Mouse (Mus musculus) G1E (cell line): ENCODE measurements around the gene Astn1. TPM values are rescaled to one million over a fixed set of nuclear protein-coding genes. Genes with fewer than 3 reads are reported as not detected.

Experiments
- ATAC-seq: 2 replicates; pipeline ENCODE4 v1.8.0; 2016; ENCODE audit warnings: mild to moderate bottlenecking; ENCODE audit not compliant: insufficient number of reproducible peaks, poor library complexity, low FRiP score, severe bottlenecking; ENCODE audit errors: extremely low read depth
- DNase-seq: peaks from one replicate; pipeline ENCODE4 v3.0.0; 2012; ENCODE audit warnings: low spot score
- H3K27me3 ChIP-seq: 2 replicates; pipeline ENCODE4 v1.6.1; 2012; ENCODE audit warnings: mild to moderate bottlenecking, low read length, inconsistent platforms; ENCODE audit not compliant: insufficient read depth
- H3K36me3 ChIP-seq: replicated peaks from 2 replicates; pipeline ENCODE3; 2012; ENCODE audit warnings: mild to moderate bottlenecking, inconsistent platforms
- H3K4me1 ChIP-seq: 2 replicates; pipeline ENCODE4 v1.6.1; 2012; ENCODE audit warnings: low read depth, low read length, inconsistent platforms, mixed read lengths; ENCODE audit not compliant: insufficient read depth
- H3K4me3 ChIP-seq: 2 replicates; pipeline ENCODE4 v1.5.1; 2012; ENCODE audit warnings: low read depth, mild to moderate bottlenecking, inconsistent platforms, low read length, moderate library complexity, mixed read lengths
- H3K9me3 ChIP-seq: replicated peaks from 2 replicates; pipeline ENCODE4 v1.6.1; 2012; ENCODE audit warnings: inconsistent platforms
- CTCF ChIP-seq: IDR thresholded peaks from 2 replicates; pipeline ENCODE4 v1.5.1; 2012; ENCODE audit warnings: low read depth, low read length, inconsistent platforms, mixed read lengths
- GATA1 ChIP-seq: IDR thresholded peaks from 2 replicates; pipeline ENCODE4 v1.6.1; 2012; ENCODE audit warnings: borderline replicate concordance, low read length, inconsistent platforms, mixed read lengths
- GATA2 ChIP-seq: IDR thresholded peaks from 2 replicates; pipeline ENCODE4 v1.6.1; 2012; ENCODE audit warnings: low read depth, low read length, inconsistent platforms, borderline replicate concordance
- POLR2AphosphoS5 ChIP-seq: IDR thresholded peaks from 2 replicates; pipeline ENCODE4 v1.6.1; 2012; ENCODE audit warnings: low read depth, low read length, inconsistent platforms; ENCODE audit not compliant: insufficient replicate concordance
- TAL1 ChIP-seq: conservative IDR thresholded peaks from 2 replicates; pipeline ENCODE4 v1.6.1; 2012; ENCODE audit warnings: low read depth, low read length, inconsistent platforms, mixed read lengths
- polyA plus RNA-seq: library from polyadenylated mRNA; stranded (reverse); fragments of >175 nt; gene quantifications from 2 replicates; pipeline ENCODE4 v1.2.3, GENCODE M21; 2012
- total RNA-seq, 2 experiments: library from RNA; stranded (forward) in 1 of 2; stranded (reverse) in 1 of 2; fragments of 200-1000 nt in 1 of 2; fragments of >200 nt in 1 of 2; fragmentation: Nextera tagmentation in 1 of 2; gene quantifications; 2 replicates each; pipeline ENCODE4 v1.2.3; 2014 to 2017

The Astn1 gene
- total and polyA plus RNA-seq, 3 experiments, result 0.08 to 0.16 TPM; not detected in 1

DNA sequence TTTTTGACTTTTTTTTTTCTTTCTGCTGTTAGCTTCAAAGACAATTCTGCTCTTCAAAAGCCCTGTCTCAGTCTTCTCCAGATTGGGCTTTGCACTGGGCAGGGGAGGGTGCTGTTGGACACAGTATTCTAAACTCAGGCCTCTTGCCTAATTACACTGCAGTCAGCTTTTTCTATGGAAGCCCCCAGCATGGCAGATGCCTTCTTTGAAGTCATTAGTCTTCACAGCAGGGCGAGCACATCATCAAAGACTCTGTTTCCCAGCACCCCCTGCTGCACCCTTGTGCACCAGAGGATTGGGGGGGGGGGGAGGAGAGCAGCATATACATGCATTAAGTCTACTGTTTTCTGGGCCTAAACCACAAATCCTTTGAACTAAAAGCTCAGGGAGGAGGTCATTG lies 174.8 kb downstream of the Astn1 start:
- H3K4me1 ChIP-seq, result no peaks in the 10 kb centered on the region
- DNase-seq (no peak), ATAC-seq (no peak)
- H3K36me3 ChIP-seq, result no peaks in the 10 kb centered on the region
- no peaks in the 10 kb centered on the region for H3K27me3 ChIP-seq
- no peak overlapping the region for H3K4me3 ChIP-seq
- TF ChIP-seq POLR2AphosphoS5 (no peak), GATA1 (no peak), TAL1 (no peak), GATA2 (no peak), CTCF (no peak)
- H3K9me3 ChIP-seq, result peaks cover under 1% of the 10 kb centered on the region; the same call in 1 of the 2 replicates

DNA sequence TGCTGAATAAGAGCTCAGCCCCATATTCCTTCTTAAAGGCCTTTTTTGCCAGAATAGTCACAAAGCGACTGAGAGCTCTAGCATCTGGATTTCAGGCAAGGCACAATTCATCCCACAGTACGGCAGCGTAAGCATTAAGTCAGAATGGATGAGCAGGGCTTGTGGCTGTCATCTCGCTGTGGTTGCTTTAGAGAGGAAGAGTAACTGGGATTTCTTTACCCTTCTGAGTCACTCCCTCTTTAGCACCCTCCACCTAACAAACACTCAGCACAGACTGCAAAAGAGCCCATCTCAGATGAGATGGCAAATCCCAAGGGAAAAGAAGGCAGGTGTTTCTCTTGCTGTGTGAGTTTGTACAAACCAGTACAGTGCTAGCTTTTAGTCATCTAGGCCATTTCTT lies 183.0 kb downstream of the Astn1 start:
- H3K36me3 ChIP-seq, result no peaks in the 10 kb centered on the region
- DNase-seq, result no peak

GRCm38 (mm10) chr1:158546513-158546912 lies 184.4 kb downstream of the Astn1 start:
- H3K9me3 ChIP-seq, result peaks cover 20% of the 10 kb centered on the region; the same call in 1 of the 2 replicates
- ATAC-seq (no peak), DNase-seq (no peak)
- no peaks in the 10 kb centered on the region for H3K4me1 ChIP-seq
- H3K36me3 ChIP-seq, result no peaks in the 10 kb centered on the region
- H3K4me3 ChIP-seq, result no peak overlapping the region
- no peaks in the 10 kb centered on the region for H3K27me3 ChIP-seq
- no peak for TF ChIP-seq POLR2AphosphoS5
- TF ChIP-seq GATA2, result no peak
- no peak for TF ChIP-seq CTCF
- TF ChIP-seq GATA1, result no peak
- no peak for TF ChIP-seq TAL1

More for the DNA sequence above, 183.0 kb downstream of the Astn1 start:
- Histone ChIP-seq H3K27me3 (no peaks in the 10 kb centered on the region), H3K4me1 (no peaks in the 10 kb centered on the region), H3K4me3 (no peak overlapping the region), H3K9me3 (peaks cover 16% of the 10 kb centered on the region; the same call in 1 of the 2 replicates)
- ATAC-seq, result no peak
- TF ChIP-seq TAL1 (no peak), POLR2AphosphoS5 (no peak), GATA1 (no peak), GATA2 (no peak), CTCF (no peak)

DNA sequence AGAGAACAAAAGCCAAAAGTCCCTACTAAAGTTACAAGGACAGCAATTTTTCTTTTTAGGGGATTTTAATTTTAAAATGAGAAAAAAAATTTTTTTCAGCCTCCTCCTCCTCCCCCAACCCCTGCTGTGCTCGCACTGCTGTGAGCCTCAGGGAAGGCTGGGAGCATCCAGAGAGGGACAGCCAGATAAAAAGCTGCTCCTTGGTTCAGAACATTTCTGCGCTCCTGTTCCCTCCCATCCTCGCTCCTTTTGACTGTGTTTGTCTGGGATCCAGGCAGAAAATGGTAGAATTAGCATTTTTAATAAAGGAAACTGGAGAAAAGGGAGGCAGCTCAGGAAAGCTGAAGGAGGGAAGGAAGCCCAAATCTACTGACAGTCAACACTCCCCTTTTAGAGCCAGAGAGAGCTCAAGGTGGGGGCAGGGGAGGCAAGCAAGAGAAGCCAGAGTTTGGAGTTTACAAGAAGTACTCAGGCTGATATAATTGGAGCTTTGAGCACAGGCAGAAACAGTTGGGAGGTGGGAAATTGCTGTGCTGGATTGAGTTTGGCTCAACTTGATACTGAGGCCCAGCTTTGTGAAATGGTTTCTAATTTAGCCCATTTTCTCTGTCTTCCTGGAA lies 185.6 kb downstream of the Astn1 start:
- TF ChIP-seq GATA1, result no peak
- no peak for TF ChIP-seq GATA2
- TF ChIP-seq TAL1, result no peak
- TF ChIP-seq POLR2AphosphoS5, result no peak
- no peak for TF ChIP-seq CTCF
- no peaks in the 10 kb centered on the region for H3K36me3 ChIP-seq
- H3K9me3 ChIP-seq, result peaks cover 31% of the 10 kb centered on the region
- H3K4me1 ChIP-seq, result no peaks in the 10 kb centered on the region
- no peaks in the 10 kb centered on the region for H3K27me3 ChIP-seq
- ATAC-seq, result no peak
- no peak for DNase-seq
- H3K4me3 ChIP-seq, result no peak overlapping the region

DNA sequence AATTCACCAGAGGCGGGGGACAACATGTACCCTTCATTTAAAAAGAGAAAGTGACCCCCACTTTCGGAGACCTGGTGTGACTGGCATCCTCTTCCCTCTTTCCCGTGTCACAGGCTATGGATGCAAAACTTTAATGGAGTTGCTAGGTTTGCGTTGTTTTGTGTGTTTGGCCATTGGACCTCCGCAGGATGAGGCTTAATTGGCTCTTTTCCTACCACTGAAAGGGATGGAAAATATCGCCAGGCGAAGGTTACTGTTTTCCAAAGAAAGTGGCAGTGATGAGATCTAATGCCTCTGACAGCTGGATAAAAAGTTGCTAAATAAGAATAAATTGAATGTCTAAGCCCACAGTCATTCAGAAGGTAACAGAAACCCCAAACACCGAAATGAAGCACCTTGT lies 186.2 kb downstream of the Astn1 start:
- H3K4me3 ChIP-seq, result no peak overlapping the region
- ATAC-seq (no peak), DNase-seq (no peak)
- no peaks in the 10 kb centered on the region for H3K27me3 ChIP-seq
- no peak for TF ChIP-seq POLR2AphosphoS5
- TF ChIP-seq TAL1, result no peak
- no peak for TF ChIP-seq CTCF
- no peak for TF ChIP-seq GATA2
- TF ChIP-seq GATA1, result no peak
- no peaks in the 10 kb centered on the region for H3K4me1 ChIP-seq
- H3K9me3 ChIP-seq, result peaks cover 35% of the 10 kb centered on the region
- no peaks in the 10 kb centered on the region for H3K36me3 ChIP-seq

- Histone ChIP-seq H3K27me3 (no peaks in the 10 kb centered on the region), H3K4me1 (no peaks in the 10 kb centered on the region), H3K4me3 (no peak overlapping the region), H3K36me3 (no peaks in the 10 kb centered on the region), H3K9me3 (peaks cover 40% of the 10 kb centered on the region)
- DNase-seq (no peak), ATAC-seq (no peak)
- TF ChIP-seq POLR2AphosphoS5 (no peak), TAL1 (no peak), GATA1 (no peak), GATA2 (no peak), CTCF (no peak)
Measured at GRCm38 (mm10) chr1:158549616-158550015, 187.5 kb downstream of the Astn1 start.
